Mouse (Mus musculus) heart, adult 2 months (tissue): Measurements from ENCODE around the gene Gm3558. TPM values are rescaled to one million over a fixed set of nuclear protein-coding genes. Genes with fewer than 3 reads are reported as not detected.
"Not testable (repeated sequence)": the region's sequence is repeated elsewhere in the genome, so short reads cannot be mapped to it uniquely, and the experiment has no call there.

Experiments
- DNase-seq, 2 experiments: peaks; one replicate each; pipeline ENCODE4 v3.0.0; 2021
- H3K27ac ChIP-seq: fragments of 200-600 bp; 2 replicates; pipeline ENCODE4 v1.8.1; 2022
- H3K27me3 ChIP-seq: fragments of 200-500 bp; 2 replicates; pipeline ENCODE4 v1.6.1; 2012; ENCODE audit warnings: mild to moderate bottlenecking, low read length, inconsistent platforms, mixed read lengths; ENCODE audit not compliant: control insufficient read depth, insufficient read depth
- H3K36me3 ChIP-seq: fragments of 200-500 bp; 2 replicates; pipeline ENCODE4 v1.6.1; 2012; ENCODE audit warnings: low read length, inconsistent platforms; ENCODE audit not compliant: control insufficient read depth, insufficient read depth
- H3K4me1 ChIP-seq: fragments of 200-500 bp; 2 replicates; pipeline ENCODE4 v1.6.1; 2011; ENCODE audit warnings: low read length; ENCODE audit not compliant: control insufficient read depth, insufficient read depth
- H3K4me3 ChIP-seq: fragments of 200-600 bp; 2 replicates; pipeline ENCODE4 v1.8.1; 2022
- H3K79me2 ChIP-seq: fragments of 200-500 bp; replicated peaks from 2 replicates; pipeline ENCODE4 v1.6.1; 2012; ENCODE audit warnings: mild to moderate bottlenecking, inconsistent platforms, low read length, moderate library complexity, mixed read lengths; ENCODE audit not compliant: control insufficient read depth, insufficient read depth
- H3K9ac ChIP-seq: fragments of 200-500 bp; 2 replicates; pipeline ENCODE4 v1.6.1; 2012; ENCODE audit warnings: low read depth, mild to moderate bottlenecking, control low read depth, inconsistent platforms, low read length, mixed read lengths
- CTCF ChIP-seq: fragments of 200-600 bp; IDR thresholded peaks from 2 replicates; pipeline ENCODE4 v1.8.1; 2022; ENCODE audit warnings: antibody characterized with exemption, mild to moderate bottlenecking, moderate library complexity
- WGBS: fragments of 180-500 bp; shearing (Covaris S2); methylation state at CpG from one replicate; pipeline ENCODE4 v1.1.7; 2018; 5-methylcytosine and 5-hydroxymethylcytosine counted together
- intact Hi-C: fragments of 180-260 bp; cut with DNase I; formaldehyde crosslinking; loops from one replicate; pipeline ENCODE4 v1.15.1; 2025
- long read RNA-seq: library from polyadenylated mRNA; stranded (forward); transcript quantifications from one replicate; pipeline ENCODE4 v2.0.0, GENCODE M21; 2021
- polyA plus RNA-seq: library from polyadenylated mRNA; depleted of rRNA; stranded (reverse); fragments of >200 nt; gene quantifications from 2 replicates; pipeline ENCODE4 v1.2.3, GENCODE M21; 2012; rRNA removed
- total RNA-seq, 2 experiments: library from RNA; stranded (reverse); gene quantifications; 2 replicates each; pipeline ENCODE4 v1.2.3; 2021

Gene Gm3558
- 1 to 10 TPM in 1 of 2 experiments, under 1 TPM in 1; 0.91 to 1.1 TPM for total RNA-seq
- polyA plus RNA-seq, result 0.23 and 0.45 TPM in 2 replicates
- long read RNA-seq, partial matches to known transcripts, result 0 of 3 reads
- long read RNA-seq, other reads (novel, unspliced or antisense), result 3 of 3 reads

DNA sequence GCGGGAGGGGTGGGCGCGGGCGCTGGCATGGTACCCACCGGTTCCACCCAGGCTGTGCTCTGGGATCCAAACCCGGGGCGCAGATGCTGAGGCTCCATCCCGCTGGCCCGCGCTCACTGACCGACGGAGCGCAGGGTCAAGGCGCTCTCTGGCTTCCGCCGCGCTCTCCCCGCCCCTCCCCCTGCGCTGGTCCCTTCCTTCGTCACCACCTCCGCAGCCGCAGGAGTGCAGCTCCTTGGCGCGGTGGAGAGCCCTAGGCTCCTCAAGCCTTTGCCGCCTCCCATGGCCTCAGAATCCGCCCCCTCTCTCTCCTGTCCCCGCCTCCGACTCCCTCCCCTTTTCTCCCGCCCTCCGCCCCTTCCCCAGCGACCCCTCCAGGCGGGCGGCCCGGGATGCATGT lies at the start of gene Gm3558:
Gene Gm3558, minus strand, starts transcription at position 185 of the 400 bp plus-strand sequence.
- peak within 1 kb of the TSS; percentile 48; the same call in 1 of the 2 replicates for H3K9ac ChIP-seq
- H3K4me1 ChIP-seq, H3K27me3 ChIP-seq, H3K79me2 ChIP-seq, intact Hi-C loops, H3K27ac ChIP-seq, H3K36me3 ChIP-seq: not testable (repeated sequence)
- peak; percentile 8 to 10 for DNase-seq
- H3K4me3 ChIP-seq, result peak within 1 kb of the TSS; percentile 24; the same call in 1 of the 2 replicates
- WGBS, result 3% methylated on average over 6 of the region's 34 CpGs

DNA sequence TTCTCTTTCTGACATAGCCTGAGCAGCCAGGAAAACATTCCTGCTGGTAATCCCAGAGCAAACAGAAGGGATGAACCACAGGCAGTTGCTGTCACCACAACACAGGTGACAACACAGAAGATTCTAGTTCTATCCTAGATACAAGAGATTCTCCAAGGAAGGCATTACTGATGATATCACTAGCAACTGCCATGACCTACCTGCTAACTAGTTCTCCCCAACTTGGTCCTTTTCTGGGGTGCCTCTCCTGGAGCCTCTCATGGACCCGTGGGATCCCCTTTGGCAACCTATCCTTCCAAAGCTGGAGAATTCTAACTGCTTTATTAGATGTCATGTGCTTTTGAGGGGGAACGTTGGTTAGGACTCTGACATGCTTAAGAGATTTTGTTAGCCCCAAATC lies 27.1 kb upstream of the Gm3558 start, which contains the start of gene Gm10338:
Gene Gm10338, minus strand, starts transcription at position 101 of the 400 bp plus-strand sequence.
- DNase-seq, H3K79me2 ChIP-seq, H3K4me3 ChIP-seq, H3K36me3 ChIP-seq, H3K4me1 ChIP-seq, intact Hi-C loops, H3K27ac ChIP-seq, H3K9ac ChIP-seq, H3K27me3 ChIP-seq: not testable (repeated sequence)
- WGBS, result no CpG with 5 or more reads among the region's 2 CpGs

DNA sequence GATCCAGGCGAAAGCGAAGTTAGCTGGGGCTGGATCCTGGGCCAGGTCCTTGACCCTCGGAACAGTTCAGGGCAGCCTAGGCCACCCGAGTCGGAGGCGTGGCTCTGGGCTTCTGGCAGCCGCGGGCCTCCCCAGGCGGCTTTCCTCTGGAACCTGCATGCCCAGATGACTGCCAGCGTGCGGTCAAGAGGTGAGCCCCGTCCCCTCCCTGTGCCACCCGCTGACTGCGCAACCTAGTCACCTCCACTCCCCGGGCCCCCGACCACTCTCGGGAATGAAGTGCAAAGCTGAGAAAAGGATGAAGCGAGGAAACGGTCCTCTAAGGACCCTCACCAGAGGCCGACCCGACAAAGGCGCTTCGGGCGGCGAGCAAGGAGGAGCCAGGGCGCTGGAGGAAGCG lies 476 bp downstream of the Gm3558 start:
- intact Hi-C loops, H3K36me3 ChIP-seq, H3K4me1 ChIP-seq, H3K27ac ChIP-seq, H3K27me3 ChIP-seq, H3K79me2 ChIP-seq: not testable (repeated sequence)
- Histone ChIP-seq H3K4me3 (peak overlapping the region; percentile 24; the same call in 1 of the 2 replicates), H3K9ac (peak overlapping the region; percentile 48; the same call in 1 of the 2 replicates)
- WGBS, result under 1% methylated on average over 23 of the region's 27 CpGs
- peak in 1 of 2 experiments; percentile 20 for DNase-seq

DNA sequence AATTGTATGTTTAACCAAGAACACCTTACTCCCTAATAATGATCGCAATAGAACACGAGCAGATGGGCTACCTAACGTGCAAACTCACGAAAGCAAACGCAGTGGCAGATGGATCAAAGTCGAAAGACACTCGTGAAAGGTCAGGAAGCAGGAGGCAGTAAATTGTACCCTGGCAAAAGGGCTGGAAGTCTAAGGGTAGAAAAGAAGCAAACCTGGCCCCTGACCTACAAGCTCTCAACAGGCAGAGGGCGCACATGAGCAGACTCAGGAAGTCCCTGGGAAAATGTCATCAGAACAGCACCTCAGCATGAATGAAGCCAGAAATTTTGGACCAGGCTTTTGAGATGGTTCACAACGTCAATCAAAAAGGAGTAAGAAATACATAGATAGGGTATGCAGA lies 1.1 kb downstream of the Gm3558 start:
- H3K36me3 ChIP-seq, H3K9ac ChIP-seq, H3K27me3 ChIP-seq, H3K4me3 ChIP-seq, H3K79me2 ChIP-seq, H3K4me1 ChIP-seq, intact Hi-C loops, H3K27ac ChIP-seq: not testable (repeated sequence)
- TF ChIP-seq CTCF, result peak; percentile 50
- WGBS, result 5% methylated on average over 8 of the region's 9 CpGs
- peak; percentile 2 to 25 for DNase-seq

Other genes starting within 250 kb of the Gm3558 start
- gene Gm5797, start 236.2 kb downstream of the Gm3558 start, total RNA-seq, result not detected
- not detected in 2 replicates for gene Gm5797, start 236.2 kb downstream of the Gm3558 start, polyA plus RNA-seq
- gene Gm8374, start 203.4 kb downstream of the Gm3558 start, total RNA-seq, result not detected
- not detected in 2 replicates for gene Gm8374, start 203.4 kb downstream of the Gm3558 start, polyA plus RNA-seq
- not detected for gene Gm3755, start 117.6 kb downstream of the Gm3558 start, total RNA-seq
- gene Gm3755, start 117.6 kb downstream of the Gm3558 start, polyA plus RNA-seq, result not detected in 2 replicates
- gene Gm3752, start 84.8 kb downstream of the Gm3558 start, total RNA-seq, result not detected
- gene Gm3752, start 84.8 kb downstream of the Gm3558 start, polyA plus RNA-seq, result 0.18 TPM in 1 of 2 replicates, not detected in the other
- gene Gm10338, start 27.0 kb upstream of the Gm3558 start, total RNA-seq, result not detected
- not detected in 2 replicates for gene Gm10338, start 27.0 kb upstream of the Gm3558 start, polyA plus RNA-seq
- not detected for gene Gm10128, start 75.4 kb upstream of the Gm3558 start, total RNA-seq
- gene Gm10128, start 75.4 kb upstream of the Gm3558 start, polyA plus RNA-seq, result not detected in 2 replicates
- not detected for gene Gm26661, start 223.0 kb upstream of the Gm3558 start, total RNA-seq
- gene Gm26661, start 223.0 kb upstream of the Gm3558 start, polyA plus RNA-seq, result not detected in 2 replicates
- 10 to 100 TPM; 17.0 to 22.7 TPM for gene Flnb, start 249.4 kb upstream of the Gm3558 start, total RNA-seq
- gene Flnb, start 249.4 kb upstream of the Gm3558 start, polyA plus RNA-seq, result 9.6 and 18.2 TPM in 2 replicates